Comparison of ENCODE assay signal across 16 mouse cellular contexts in genomic region chr5:4826886-4827285, GRCm38 (mm10).
"Had no signal": no experiment of that assay in that cellular context is flagged by ENCODE, and none has a peak within 500 bp of the region (broad histone marks: within the 10 kb centered on the region; RNA-seq: fewer than 3 reads in every experiment).

No protein-coding gene starts in this region.

- H3K4me1 ChIP-seq: stomach, embryonic 15.5 days had no signal

- H3K27ac ChIP-seq: neural tube, embryonic 13.5 days; neural tube, embryonic 15.5 days; stomach, embryonic 15.5 days; stomach, postnatal 0 days had no signal

- H3K4me2 ChIP-seq: neural tube, embryonic 13.5 days; neural tube, embryonic 15.5 days; stomach, embryonic 15.5 days had no signal

- H3K27me3 ChIP-seq: stomach, embryonic 15.5 days had no signal

- H3K4me3 ChIP-seq: neural tube, embryonic 13.5 days; neural tube, embryonic 15.5 days; stomach, embryonic 15.5 days had no signal

- H3K9me3 ChIP-seq: neural tube, embryonic 13.5 days; neural tube, embryonic 15.5 days; stomach, embryonic 15.5 days had no signal

- H3K9ac ChIP-seq: neural tube, embryonic 13.5 days; neural tube, embryonic 15.5 days; stomach, embryonic 15.5 days had no signal

- H3K36me3 ChIP-seq: neural tube, embryonic 13.5 days; neural tube, embryonic 15.5 days; stomach, embryonic 15.5 days had no signal

- DNase-seq: retina, postnatal 1 day; right cerebral cortex, adult 18-20 months; right cerebral cortex, postnatal 14 days; right cerebral cortex, postnatal 25 days; right cerebral cortex, postnatal 4 days; spleen, adult 18-20 months; thymus, adult 18-20 months; thymus, adult 2 months; thymus, postnatal 14 days; thymus, postnatal 25 days; thymus, postnatal 36 days; thymus, postnatal 4 days had no signal
